Mouse (Mus musculus) CH12.LX (cell line): ENCODE data around the gene Klf7. TPM values are rescaled to one million over a fixed set of nuclear protein-coding genes. Genes with fewer than 3 reads are reported as not detected.

Experiments
- DNase-seq: peaks from one replicate; pipeline ENCODE4 v3.0.0-alpha.2; 2013; ENCODE audit errors: extremely low read depth
- H3K27ac ChIP-seq: 2 replicates; pipeline ENCODE4 v1.5.1; 2012; ENCODE audit warnings: low read depth, mild to moderate bottlenecking, control low read depth, moderate library complexity; ENCODE audit not compliant: insufficient read depth
- H3K27me3 ChIP-seq: replicated peaks from 2 replicates; pipeline ENCODE3; 2012; ENCODE audit warnings: inconsistent platforms
- H3K36me3 ChIP-seq, 2 experiments: replicated peaks in 1 of 2; 2 replicates each; pipeline versions ENCODE3 to v1.6.1; 2012; ENCODE audit warnings: inconsistent platforms in 1 of 2, low read length in 1 of 2, mild to moderate bottlenecking in 1 of 2, mixed read lengths in 1 of 2, moderate library complexity in 1 of 2; ENCODE audit not compliant: control insufficient read depth in 1 of 2, insufficient read depth in 1 of 2
- H3K4me1 ChIP-seq, 2 experiments: 2 replicates each; pipeline ENCODE4 v1.6.1; 2012; ENCODE audit warnings: inconsistent platforms in 1 of 2, moderate library complexity in 1 of 2; ENCODE audit not compliant: insufficient read depth in 2 of 2, control insufficient read depth in 1 of 2
- H3K4me2 ChIP-seq: 2 replicates; pipeline ENCODE4 v1.6.1; 2012; ENCODE audit warnings: low read depth, mild to moderate bottlenecking, control low read depth; ENCODE audit not compliant: poor library complexity, insufficient read depth, severe bottlenecking
- H3K4me3 ChIP-seq, 3 experiments: fragments of 150-350 bp in 1 of 3; sonication (generic) in 1 of 3; replicated peaks in 1 of 3; 2 replicates each; pipeline versions ENCODE3 to v1.5.1; 2011 to 2012; ENCODE audit warnings: low read depth in 2 of 3, low read length in 2 of 3, mild to moderate bottlenecking in 2 of 3, moderate library complexity in 2 of 3, control low read depth in 1 of 3, improper control_type of control experiment in 1 of 3, inconsistent platforms in 1 of 3, mixed read lengths in 1 of 3; ENCODE audit not compliant: poor library complexity in 1 of 3
- H3K79me2 ChIP-seq: replicated peaks from 2 replicates; pipeline ENCODE4 v1.6.1; 2012; ENCODE audit warnings: mild to moderate bottlenecking, moderate library complexity; ENCODE audit not compliant: control insufficient read depth, poor library complexity, insufficient read depth, severe bottlenecking; ENCODE audit errors: extremely low read depth
- H3K9ac ChIP-seq: 2 replicates; pipeline ENCODE4 v1.6.1; 2012; ENCODE audit warnings: low read depth, mild to moderate bottlenecking, control low read depth, moderate library complexity; ENCODE audit not compliant: insufficient read depth
- H3K9me3 ChIP-seq: replicated peaks from 2 replicates; pipeline ENCODE3; 2012; ENCODE audit warnings: low read length, inconsistent platforms, mixed read lengths
- CHD2 ChIP-seq: IDR thresholded peaks from 2 replicates; pipeline ENCODE4 v1.6.1; 2011; ENCODE audit warnings: low read length, improper control_type of control experiment
- E2F4 ChIP-seq: IDR thresholded peaks from 2 replicates; pipeline ENCODE4 v1.6.1; 2011; ENCODE audit warnings: low read depth, low read length, improper control_type of control experiment; ENCODE audit not compliant: insufficient replicate concordance
- ELF1 ChIP-seq: IDR thresholded peaks from 2 replicates; pipeline ENCODE4 v1.6.1; 2014; ENCODE audit warnings: low read depth, mild to moderate bottlenecking, inconsistent platforms, low read length, improper control_type of control experiment
- IRF4 ChIP-seq: IDR thresholded peaks from 2 replicates; pipeline ENCODE4 v1.6.1; 2014; ENCODE audit warnings: low read depth, mild to moderate bottlenecking, inconsistent platforms, low read length, improper control_type of control experiment
- JUN ChIP-seq: IDR thresholded peaks from 2 replicates; pipeline ENCODE4 v1.6.1; 2011; ENCODE audit warnings: low read depth, mild to moderate bottlenecking, low read length, improper control_type of control experiment, moderate library complexity; ENCODE audit not compliant: insufficient read depth
- MAX ChIP-seq: IDR thresholded peaks from 2 replicates; pipeline ENCODE4 v1.6.1; 2011; ENCODE audit warnings: low read length, improper control_type of control experiment
- MAZ ChIP-seq: IDR thresholded peaks from 2 replicates; pipeline ENCODE4 v1.6.1; 2012; ENCODE audit warnings: low read depth, mild to moderate bottlenecking, inconsistent platforms, low read length, improper control_type of control experiment, moderate library complexity
- MXI1 ChIP-seq: IDR thresholded peaks from 2 replicates; pipeline ENCODE4 v1.6.1; 2011; ENCODE audit warnings: mild to moderate bottlenecking, low read depth, low read length, improper control_type of control experiment
- MYC ChIP-seq: IDR thresholded peaks from 2 replicates; pipeline ENCODE4 v1.6.1; 2011; ENCODE audit warnings: low read depth, mild to moderate bottlenecking, improper control_type of control experiment, low read length
- NRF1 ChIP-seq: IDR thresholded peaks from 2 replicates; pipeline ENCODE4 v1.6.1; 2014; ENCODE audit warnings: low read depth, mild to moderate bottlenecking, inconsistent platforms, low read length, improper control_type of control experiment, moderate library complexity
- POLR2AphosphoS2 ChIP-seq: IDR thresholded peaks from 2 replicates; pipeline ENCODE4 v1.6.1; 2011; ENCODE audit warnings: low read depth, low read length, improper control_type of control experiment
- TBP ChIP-seq: conservative IDR thresholded peaks from 2 replicates; pipeline ENCODE4 v1.6.1; 2011; ENCODE audit warnings: low read depth, low read length, improper control_type of control experiment
- UBTF ChIP-seq: IDR thresholded peaks from 2 replicates; pipeline ENCODE4 v1.6.1; 2012; ENCODE audit warnings: low read depth, mild to moderate bottlenecking, inconsistent platforms, low read length, improper control_type of control experiment, moderate library complexity
- USF1 ChIP-seq: IDR thresholded peaks from 2 replicates; pipeline ENCODE4 v1.6.1; 2014; ENCODE audit warnings: low read depth, mild to moderate bottlenecking, inconsistent platforms, low read length, improper control_type of control experiment
- ZKSCAN1 ChIP-seq: IDR thresholded peaks from 2 replicates; pipeline ENCODE4 v1.6.1; 2012; ENCODE audit warnings: low read depth, inconsistent platforms, low read length, improper control_type of control experiment, borderline replicate concordance
- dilution Hi-C: fragments of 300-500 bp; cut with MboI; formaldehyde crosslinking; loops from 2 replicates; pipeline ENCODE4 v1.14.3; 2020; ENCODE audit warnings: low sequenced_read_pairs; ENCODE audit not compliant: extremely low pct_unique_long_range_greater_than_20kb, extremely low pct_ligation_motif_present
- in situ Hi-C: fragments of 300-500 bp; cut with MboI; formaldehyde crosslinking; loops from 3 replicates; pipeline ENCODE4 v1.14.3; 2019; ENCODE audit warnings: low sequenced_read_pairs, low pct_ligation_motif_present, low pct_unique_long_range_greater_than_20kb, mixed read lengths
- polyA plus RNA-seq: library from polyadenylated mRNA; unstranded; fragments of >175 nt; gene quantifications from 2 replicates; pipeline ENCODE4 v1.2.1, GENCODE M21; 2012; ENCODE audit warnings: low read depth; ENCODE audit not compliant: insufficient read length
- total RNA-seq, 2 experiments: library from RNA; depleted of rRNA; stranded (reverse); fragments of 300-350 nt in 1 of 2; fragments of >200 nt in 1 of 2; gene quantifications; 2 replicates each; pipeline ENCODE4 v1.2.3; 2012 to 2014

The Klf7 gene
- total and polyA plus RNA-seq, 3 experiments: 4.3 to 6.5 (median 6.2) TPM

GRCm38 (mm10) chr1:64003525-64004291 is 118.4 kb downstream of the Klf7 start:
- no peaks in the 10 kb centered on the region for H3K36me3 ChIP-seq
- H3K9ac ChIP-seq: no peak overlapping the region
- TF ChIP-seq TBP (no peak), USF1 (peak; percentile 8; the same call in 1 of the 2 replicates), MYC (no peak), IRF4 (no peak), MAX (peak; percentile 57; the same call in 1 of the 2 replicates)
- no peaks in the 10 kb centered on the region for H3K9me3 ChIP-seq
- H3K4me1 ChIP-seq: peaks cover 17 to 54% of the 10 kb centered on the region in 2 experiments
- H3K4me2 ChIP-seq: 0 out of 2 replicates have a peak overlapping the region, but pooled peaks have one; percentile 25
- no peak overlapping the region for H3K4me3 ChIP-seq
- no peaks in the 10 kb centered on the region for H3K79me2 ChIP-seq
- dilution Hi-C loops (no loop called here), in situ Hi-C loops (no loop called here)
- DNase-seq: no peak
- H3K27me3 ChIP-seq: no peaks in the 10 kb centered on the region
- H3K27ac ChIP-seq: no peak overlapping the region

GRCm38 (mm10) chr1:64002036-64002435 is 120.0 kb downstream of the Klf7 start:
- no peak overlapping the region for H3K4me2 ChIP-seq
- TF ChIP-seq POLR2AphosphoS2 (no peak), NRF1 (no peak), ZKSCAN1 (no peak), IRF4 (no peak), CHD2 (no peak), USF1 (no peak), JUN (no peak), MAZ (no peak), ELF1 (no peak), UBTF (no peak), E2F4 (no peak), MXI1 (no peak)
- H3K9me3 ChIP-seq: no peaks in the 10 kb centered on the region
- H3K27ac ChIP-seq: no peak overlapping the region
- no peaks in the 10 kb centered on the region for H3K36me3 ChIP-seq
- dilution Hi-C loops: no loop called here
- H3K79me2 ChIP-seq: no peaks in the 10 kb centered on the region
- H3K4me3 ChIP-seq: no peak overlapping the region
- H3K9ac ChIP-seq: no peak overlapping the region
- H3K4me1 ChIP-seq: peaks cover 17 to 52% of the 10 kb centered on the region in 2 experiments
- no peak for DNase-seq
- no peaks in the 10 kb centered on the region for H3K27me3 ChIP-seq
- in situ Hi-C loops: no loop called here
